Mouse (Mus musculus) CH12.LX (cell line): Measurements from ENCODE around the gene Igsf8. TPM values are rescaled to one million over a fixed set of nuclear protein-coding genes. Genes with fewer than 3 reads are reported as not detected.

ENCODE experiments used
- DNase-seq: peaks from one replicate; pipeline ENCODE4 v3.0.0-alpha.2; 2013; ENCODE audit errors: extremely low read depth
- H3K27ac ChIP-seq: 2 replicates; pipeline ENCODE4 v1.5.1; 2012; ENCODE audit warnings: low read depth, mild to moderate bottlenecking, control low read depth, moderate library complexity; ENCODE audit not compliant: insufficient read depth
- H3K27me3 ChIP-seq: replicated peaks from 2 replicates; pipeline ENCODE3; 2012; ENCODE audit warnings: inconsistent platforms
- H3K36me3 ChIP-seq, 2 experiments: replicated peaks in 1 of 2; 2 replicates each; pipeline versions ENCODE3 to v1.6.1; 2012; ENCODE audit warnings: inconsistent platforms in 1 of 2, low read length in 1 of 2, mild to moderate bottlenecking in 1 of 2, mixed read lengths in 1 of 2, moderate library complexity in 1 of 2; ENCODE audit not compliant: control insufficient read depth in 1 of 2, insufficient read depth in 1 of 2
- H3K4me1 ChIP-seq, 2 experiments: 2 replicates each; pipeline ENCODE4 v1.6.1; 2012; ENCODE audit warnings: inconsistent platforms in 1 of 2, moderate library complexity in 1 of 2; ENCODE audit not compliant: insufficient read depth in 2 of 2, control insufficient read depth in 1 of 2
- H3K4me2 ChIP-seq: 2 replicates; pipeline ENCODE4 v1.6.1; 2012; ENCODE audit warnings: low read depth, mild to moderate bottlenecking, control low read depth; ENCODE audit not compliant: poor library complexity, insufficient read depth, severe bottlenecking
- H3K4me3 ChIP-seq, 3 experiments: fragments of 150-350 bp in 1 of 3; sonication (generic) in 1 of 3; replicated peaks in 1 of 3; 2 replicates each; pipeline versions ENCODE3 to v1.5.1; 2011 to 2012; ENCODE audit warnings: low read depth in 2 of 3, low read length in 2 of 3, mild to moderate bottlenecking in 2 of 3, moderate library complexity in 2 of 3, control low read depth in 1 of 3, improper control_type of control experiment in 1 of 3, inconsistent platforms in 1 of 3, mixed read lengths in 1 of 3; ENCODE audit not compliant: poor library complexity in 1 of 3
- H3K79me2 ChIP-seq: replicated peaks from 2 replicates; pipeline ENCODE4 v1.6.1; 2012; ENCODE audit warnings: mild to moderate bottlenecking, moderate library complexity; ENCODE audit not compliant: control insufficient read depth, poor library complexity, insufficient read depth, severe bottlenecking; ENCODE audit errors: extremely low read depth
- H3K9ac ChIP-seq: 2 replicates; pipeline ENCODE4 v1.6.1; 2012; ENCODE audit warnings: low read depth, mild to moderate bottlenecking, control low read depth, moderate library complexity; ENCODE audit not compliant: insufficient read depth
- H3K9me3 ChIP-seq: replicated peaks from 2 replicates; pipeline ENCODE3; 2012; ENCODE audit warnings: low read length, inconsistent platforms, mixed read lengths
- CHD2 ChIP-seq: IDR thresholded peaks from 2 replicates; pipeline ENCODE4 v1.6.1; 2011; ENCODE audit warnings: low read length, improper control_type of control experiment
- CTCF ChIP-seq, 2 experiments: IDR thresholded peaks in 1 of 2; conservative IDR thresholded peaks in 1 of 2; 2 replicates each; pipeline ENCODE4 v1.5.1; 2011 to 2012; ENCODE audit warnings: low read depth in 2 of 2, low read length in 2 of 2, improper control_type of control experiment in 1 of 2, inconsistent platforms in 1 of 2, mild to moderate bottlenecking in 1 of 2, moderate library complexity in 1 of 2
- E2F4 ChIP-seq: IDR thresholded peaks from 2 replicates; pipeline ENCODE4 v1.6.1; 2011; ENCODE audit warnings: low read depth, low read length, improper control_type of control experiment; ENCODE audit not compliant: insufficient replicate concordance
- HCFC1 ChIP-seq: IDR thresholded peaks from 2 replicates; pipeline ENCODE4 v1.6.1; 2012; ENCODE audit warnings: low read depth, mild to moderate bottlenecking, inconsistent platforms, low read length, improper control_type of control experiment
- IRF4 ChIP-seq: IDR thresholded peaks from 2 replicates; pipeline ENCODE4 v1.6.1; 2014; ENCODE audit warnings: low read depth, mild to moderate bottlenecking, inconsistent platforms, low read length, improper control_type of control experiment
- JUN ChIP-seq: IDR thresholded peaks from 2 replicates; pipeline ENCODE4 v1.6.1; 2011; ENCODE audit warnings: low read depth, mild to moderate bottlenecking, low read length, improper control_type of control experiment, moderate library complexity; ENCODE audit not compliant: insufficient read depth
- JUND ChIP-seq: conservative IDR thresholded peaks from 2 replicates; pipeline ENCODE4 v1.6.1; 2011; ENCODE audit warnings: low read depth, low read length, improper control_type of control experiment
- MAFK ChIP-seq: IDR thresholded peaks from 2 replicates; pipeline ENCODE4 v1.6.1; 2011; ENCODE audit warnings: low read length, improper control_type of control experiment; ENCODE audit not compliant: insufficient replicate concordance
- MAZ ChIP-seq: IDR thresholded peaks from 2 replicates; pipeline ENCODE4 v1.6.1; 2012; ENCODE audit warnings: low read depth, mild to moderate bottlenecking, inconsistent platforms, low read length, improper control_type of control experiment, moderate library complexity
- NRF1 ChIP-seq: IDR thresholded peaks from 2 replicates; pipeline ENCODE4 v1.6.1; 2014; ENCODE audit warnings: low read depth, mild to moderate bottlenecking, inconsistent platforms, low read length, improper control_type of control experiment, moderate library complexity
- PAX5 ChIP-seq: IDR thresholded peaks from 2 replicates; pipeline ENCODE4 v1.6.1; 2012; ENCODE audit warnings: low read length, inconsistent platforms, mixed read lengths
- POLR2A ChIP-seq: IDR thresholded peaks from 2 replicates; pipeline ENCODE4 v1.6.1; 2011; ENCODE audit warnings: low read depth, mild to moderate bottlenecking, improper control_type of control experiment, low read length
- POLR2AphosphoS2 ChIP-seq: IDR thresholded peaks from 2 replicates; pipeline ENCODE4 v1.6.1; 2011; ENCODE audit warnings: low read depth, low read length, improper control_type of control experiment
- RCOR1 ChIP-seq: conservative IDR thresholded peaks from 2 replicates; pipeline ENCODE4 v1.6.1; 2012; ENCODE audit warnings: low read depth, mild to moderate bottlenecking, inconsistent platforms, low read length, improper control_type of control experiment
- SIN3A ChIP-seq: IDR thresholded peaks from 2 replicates; pipeline ENCODE4 v1.6.1; 2012; ENCODE audit warnings: low read length, improper control_type of control experiment, inconsistent platforms
- TCF12 ChIP-seq: IDR thresholded peaks from 2 replicates; pipeline ENCODE4 v1.6.1; 2014; ENCODE audit warnings: low read depth, mild to moderate bottlenecking, inconsistent platforms, low read length, improper control_type of control experiment
- UBTF ChIP-seq: IDR thresholded peaks from 2 replicates; pipeline ENCODE4 v1.6.1; 2012; ENCODE audit warnings: low read depth, mild to moderate bottlenecking, inconsistent platforms, low read length, improper control_type of control experiment, moderate library complexity
- USF1 ChIP-seq: IDR thresholded peaks from 2 replicates; pipeline ENCODE4 v1.6.1; 2014; ENCODE audit warnings: low read depth, mild to moderate bottlenecking, inconsistent platforms, low read length, improper control_type of control experiment
- dilution Hi-C: fragments of 300-500 bp; cut with MboI; formaldehyde crosslinking; loops from 2 replicates; pipeline ENCODE4 v1.14.3; 2020; ENCODE audit warnings: low sequenced_read_pairs; ENCODE audit not compliant: extremely low pct_unique_long_range_greater_than_20kb, extremely low pct_ligation_motif_present
- in situ Hi-C: fragments of 300-500 bp; cut with MboI; formaldehyde crosslinking; loops from 3 replicates; pipeline ENCODE4 v1.14.3; 2019; ENCODE audit warnings: low sequenced_read_pairs, low pct_ligation_motif_present, low pct_unique_long_range_greater_than_20kb, mixed read lengths
- polyA plus RNA-seq: library from polyadenylated mRNA; unstranded; fragments of >175 nt; gene quantifications from 2 replicates; pipeline ENCODE4 v1.2.1, GENCODE M21; 2012; ENCODE audit warnings: low read depth; ENCODE audit not compliant: insufficient read length
- total RNA-seq, 2 experiments: library from RNA; depleted of rRNA; stranded (reverse); fragments of 300-350 nt in 1 of 2; fragments of >200 nt in 1 of 2; gene quantifications; 2 replicates each; pipeline ENCODE4 v1.2.3; 2012 to 2014

The Igsf8 gene
- total and polyA plus RNA-seq, 3 experiments = 7.4 to 37.0 (median 25.9) TPM

GRCm38 (mm10) chr1:172304443-172304842, 43.0 kb downstream of the Igsf8 start:
- DNase-seq = no peak
- dilution Hi-C loops (no loop called here), in situ Hi-C loops (loop anchor here (25.0 kb wide), 2 partner anchors 267 to 492 kb away; partner anchors contain the start of gene Vangl2)
- no peak overlapping the region for H3K4me2 ChIP-seq
- peaks cover 20 to 43% of the 10 kb centered on the region in 2 experiments for H3K4me1 ChIP-seq
- no peak overlapping the region for H3K9ac ChIP-seq
- H3K4me3 ChIP-seq = no peak overlapping the region
- no peaks in the 10 kb centered on the region for H3K9me3 ChIP-seq
- TF ChIP-seq MAZ (no peak), UBTF (no peak), E2F4 (no peak), CTCF (conservative IDR thresholded peaks at IDR 0.05 in 1 of 2, IDR thresholded peaks at IDR 0.05 in 1 of 2; ENCODE audit: low read depth in 2 of 2, low read length in 2 of 2) (no peak), CHD2 (no peak), SIN3A (no peak), MAFK (no peak), USF1 (no peak), RCOR1 (no peak), NRF1 (no peak), IRF4 (no peak), JUND (no peak), TCF12 (no peak)
- TF ChIP-seq, all 38 proteins: peak for 0
- Histone ChIP-seq H3K27ac (no peak overlapping the region), H3K27me3 (peaks cover 7% of the 10 kb centered on the region), H3K36me3 (no peaks in the 10 kb centered on the region), H3K79me2 (no peaks in the 10 kb centered on the region)

DNA sequence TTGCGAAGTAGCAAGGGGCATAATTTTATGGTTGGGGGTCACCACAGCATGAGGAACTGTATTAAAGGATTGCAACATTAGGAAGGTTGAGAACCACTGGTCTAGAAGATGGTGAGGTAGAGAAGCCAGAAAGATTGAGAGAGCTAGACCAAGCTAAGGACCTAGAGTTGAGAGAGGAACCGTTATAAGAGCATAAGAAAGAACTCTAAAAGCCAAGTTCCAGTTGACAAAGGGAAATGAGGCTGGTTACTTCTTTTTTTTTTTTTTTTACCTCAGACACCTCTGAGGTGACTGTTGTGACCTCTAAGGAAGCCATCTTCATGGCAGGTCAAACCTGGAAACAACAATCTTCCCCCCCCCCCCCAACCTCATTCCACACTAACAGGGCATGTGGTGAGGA, 43.7 kb downstream of the Igsf8 start:
- Histone ChIP-seq H3K27ac (no peak overlapping the region), H3K27me3 (peaks cover 2% of the 10 kb centered on the region), H3K4me1 (peaks cover 20 to 50% of the 10 kb centered on the region in 2 experiments), H3K9ac (no peak overlapping the region), H3K9me3 (no peaks in the 10 kb centered on the region), H3K4me2 (no peak overlapping the region), H3K36me3 (no peaks in the 10 kb centered on the region), H3K4me3 (no peak overlapping the region), H3K79me2 (no peaks in the 10 kb centered on the region)
- in situ Hi-C loops (loop anchor here (25.0 kb wide), 2 partner anchors 268 to 493 kb away; partner anchors contain the start of gene Vangl2), dilution Hi-C loops (no loop called here)
- DNase-seq = no peak
- TF ChIP-seq IRF4 = no peak
- no peak for TF ChIP-seq JUN
- no peak for TF ChIP-seq POLR2AphosphoS2
- no peak for TF ChIP-seq HCFC1
- TF ChIP-seq MAZ = no peak
- no peak for TF ChIP-seq POLR2A
- no peak for TF ChIP-seq PAX5
